Mouse (Mus musculus): ENCODE measurements around the gene Trappc6b. TPM values are rescaled to one million over a fixed set of nuclear protein-coding genes. Genes with fewer than 3 reads are reported as not detected.

The Trappc6b gene
- total and polyA plus RNA-seq, 3 experiments: 40.9 to 67.8 (median 42.6) TPM

DNA sequence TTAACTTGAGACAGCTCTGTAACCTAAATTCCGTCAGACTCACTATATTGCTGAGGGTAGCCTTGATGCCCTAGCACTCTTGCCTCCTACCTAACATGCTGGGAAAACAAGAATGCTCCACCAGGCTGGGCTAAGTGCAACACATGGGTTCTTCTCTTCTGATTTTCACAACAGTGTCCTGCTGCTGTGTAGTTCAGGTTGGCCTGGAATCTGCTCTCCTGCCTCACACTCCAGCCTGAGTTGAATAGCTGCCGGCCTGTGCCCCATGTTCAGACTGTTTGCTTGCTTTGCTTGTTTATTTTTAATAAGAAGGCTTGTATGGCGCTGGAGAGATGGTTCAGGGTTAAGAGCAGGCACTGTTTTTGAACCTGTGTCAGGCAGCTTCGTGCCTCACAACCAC, 19.2 kb upstream of the Trappc6b start:
- no peak for TF ChIP-seq JUN (IDR thresholded peaks at IDR 0.05; ENCODE audit: insufficient read depth, low read depth, low read length)
- Histone ChIP-seq H3K9me3 (replicated peaks; ENCODE audit: low read length) (no peaks in the 10 kb centered on the region), H3K4me3 (replicated peaks in 1 of 3; ENCODE audit: low read depth in 2 of 3, low read length in 2 of 3, poor library complexity in 1 of 3) (no peak overlapping the region), H3K36me3 (replicated peaks in 1 of 2; ENCODE audit: control insufficient read depth in 1 of 2, insufficient read depth in 1 of 2, low read length in 1 of 2) (peaks cover 0 to 23% of the 10 kb centered on the region in 2 experiments), H3K79me2 (replicated peaks; ENCODE audit: control insufficient read depth, extremely low read depth, insufficient read depth, poor library complexity, severe bottlenecking) (no peaks in the 10 kb centered on the region), H3K4me2 (ENCODE audit: insufficient read depth, low read depth, poor library complexity, severe bottlenecking) (no peak overlapping the region), H3K9ac (ENCODE audit: insufficient read depth, low read depth) (no peak overlapping the region), H3K27ac (ENCODE audit: insufficient read depth, low read depth) (no peak overlapping the region), H3K4me1 (ENCODE audit: control insufficient read depth in 1 of 2, insufficient read depth in 2 of 2) (no peaks in the 10 kb centered on the region), H3K27me3 (replicated peaks) (no peaks in the 10 kb centered on the region)
- DNase-seq (ENCODE audit: extremely low read depth): no peak
- dilution Hi-C loops (cut with MboI; ENCODE audit: extremely low pct_ligation_motif_present, extremely low pct_unique_long_range_greater_than_20kb, low sequenced_read_pairs) (no loop called here), in situ Hi-C loops (cut with MboI; ENCODE audit: low pct_ligation_motif_present, low pct_unique_long_range_greater_than_20kb, low sequenced_read_pairs) (no loop called here)

DNA sequence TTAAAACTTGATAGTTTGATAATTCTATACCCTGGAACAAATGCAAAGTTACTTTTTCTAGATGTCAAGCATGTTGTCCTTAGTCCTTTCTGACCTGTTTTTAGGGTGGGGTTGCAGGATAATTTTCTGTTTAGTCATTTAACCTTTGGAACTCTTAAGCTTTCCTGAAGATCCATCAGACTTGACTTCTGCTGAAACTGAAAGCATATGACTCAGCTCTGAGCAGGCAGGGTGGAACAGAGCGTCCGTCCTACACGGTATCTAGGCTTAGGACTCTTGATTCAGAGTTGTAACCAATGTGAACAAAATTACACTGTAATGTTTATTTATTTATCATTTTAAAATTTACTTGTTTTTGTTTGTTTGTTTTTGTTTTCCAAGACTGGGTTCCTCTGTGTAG, 16.6 kb upstream of the Trappc6b start:
- Histone ChIP-seq H3K4me2 (ENCODE audit: insufficient read depth, low read depth, poor library complexity, severe bottlenecking) (no peak overlapping the region), H3K36me3 (replicated peaks in 1 of 2; ENCODE audit: control insufficient read depth in 1 of 2, insufficient read depth in 1 of 2, low read length in 1 of 2) (peaks cover 3 to 40% of the 10 kb centered on the region in 2 experiments), H3K27me3 (replicated peaks) (no peaks in the 10 kb centered on the region), H3K4me1 (ENCODE audit: control insufficient read depth in 1 of 2, insufficient read depth in 2 of 2) (no peaks in the 10 kb centered on the region), H3K9me3 (replicated peaks; ENCODE audit: low read length) (no peaks in the 10 kb centered on the region), H3K79me2 (replicated peaks; ENCODE audit: control insufficient read depth, extremely low read depth, insufficient read depth, poor library complexity, severe bottlenecking) (no peaks in the 10 kb centered on the region), H3K9ac (ENCODE audit: insufficient read depth, low read depth) (no peak overlapping the region), H3K27ac (ENCODE audit: insufficient read depth, low read depth) (no peak overlapping the region), H3K4me3 (replicated peaks in 1 of 3; ENCODE audit: low read depth in 2 of 3, low read length in 2 of 3, poor library complexity in 1 of 3) (no peak overlapping the region)
- dilution Hi-C loops (cut with MboI; ENCODE audit: extremely low pct_ligation_motif_present, extremely low pct_unique_long_range_greater_than_20kb, low sequenced_read_pairs): no loop called here
- no peak for DNase-seq (ENCODE audit: extremely low read depth)
- in situ Hi-C loops (cut with MboI; ENCODE audit: low pct_ligation_motif_present, low pct_unique_long_range_greater_than_20kb, low sequenced_read_pairs): no loop called here
- TF ChIP-seq UBTF (IDR thresholded peaks at IDR 0.05; ENCODE audit: low read depth, low read length): no peak
- TF ChIP-seq CHD2 (IDR thresholded peaks at IDR 0.05; ENCODE audit: low read length): no peak
- no peak for TF ChIP-seq TBP (conservative IDR thresholded peaks at IDR 0.05; ENCODE audit: low read depth, low read length)
- TF ChIP-seq RAD21 (IDR thresholded peaks at IDR 0.05; ENCODE audit: low read depth, low read length): no peak
- no peak for TF ChIP-seq PAX5 (IDR thresholded peaks at IDR 0.05; ENCODE audit: low read length)
- TF ChIP-seq NELFE (IDR thresholded peaks at IDR 0.05; ENCODE audit: low read depth, low read length): no peak

DNA sequence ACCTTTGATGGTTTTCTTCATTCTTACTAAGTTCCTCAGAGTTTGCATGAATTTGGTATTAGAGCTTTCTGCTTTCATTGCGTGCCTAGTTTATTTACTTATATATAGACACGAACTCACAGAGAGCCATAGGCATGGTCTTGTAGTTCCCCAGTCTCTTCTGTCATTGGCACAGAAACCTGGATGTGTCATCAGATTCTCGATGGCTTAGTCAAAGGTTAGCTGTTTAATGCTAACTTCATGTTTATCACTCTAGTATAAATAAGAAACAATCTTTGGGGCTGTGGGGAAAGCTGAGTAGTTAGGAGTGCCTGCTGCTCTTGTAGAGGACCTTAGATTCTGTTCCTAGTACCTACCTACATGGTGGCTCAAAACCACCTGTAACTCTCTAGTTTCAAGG, 15.7 kb upstream of the Trappc6b start:
- no peak overlapping the region for H3K4me3 ChIP-seq (replicated peaks in 1 of 3; ENCODE audit: low read depth in 2 of 3, low read length in 2 of 3, poor library complexity in 1 of 3)
- no peaks in the 10 kb centered on the region for H3K27me3 ChIP-seq (replicated peaks)
- in situ Hi-C loops (cut with MboI; ENCODE audit: low pct_ligation_motif_present, low pct_unique_long_range_greater_than_20kb, low sequenced_read_pairs): no loop called here
- H3K27ac ChIP-seq (ENCODE audit: insufficient read depth, low read depth): no peak overlapping the region
- H3K4me1 ChIP-seq (ENCODE audit: control insufficient read depth in 1 of 2, insufficient read depth in 2 of 2): no peaks in the 10 kb centered on the region
- H3K4me2 ChIP-seq (ENCODE audit: insufficient read depth, low read depth, poor library complexity, severe bottlenecking): no peak overlapping the region
- H3K36me3 ChIP-seq (replicated peaks in 1 of 2; ENCODE audit: control insufficient read depth in 1 of 2, insufficient read depth in 1 of 2, low read length in 1 of 2): peaks cover 10 to 48% of the 10 kb centered on the region in 2 experiments
- dilution Hi-C loops (cut with MboI; ENCODE audit: extremely low pct_ligation_motif_present, extremely low pct_unique_long_range_greater_than_20kb, low sequenced_read_pairs): no loop called here
- no peaks in the 10 kb centered on the region for H3K79me2 ChIP-seq (replicated peaks; ENCODE audit: control insufficient read depth, extremely low read depth, insufficient read depth, poor library complexity, severe bottlenecking)
- H3K9ac ChIP-seq (ENCODE audit: insufficient read depth, low read depth): no peak overlapping the region
- no peak for DNase-seq (ENCODE audit: extremely low read depth)
- H3K9me3 ChIP-seq (replicated peaks; ENCODE audit: low read length): no peaks in the 10 kb centered on the region
- TF ChIP-seq PAX5 (IDR thresholded peaks at IDR 0.05; ENCODE audit: low read length) (no peak), MEF2A (IDR thresholded peaks at IDR 0.05; ENCODE audit: borderline replicate concordance, low read depth, low read length) (no peak), ETS1 (conservative IDR thresholded peaks at IDR 0.05; ENCODE audit: low read depth, low read length) (no peak), MAFK (IDR thresholded peaks at IDR 0.05; ENCODE audit: insufficient replicate concordance, low read length) (no peak), KAT2A (IDR thresholded peaks at IDR 0.05; ENCODE audit: insufficient replicate concordance, low read length) (no peak), ZKSCAN1 (IDR thresholded peaks at IDR 0.05; ENCODE audit: borderline replicate concordance, low read depth, low read length) (no peak), USF2 (conservative IDR thresholded peaks at IDR 0.05; ENCODE audit: low read depth, low read length) (no peak), CHD1 (IDR thresholded peaks at IDR 0.05; ENCODE audit: low read depth, low read length) (no peak), CTCF (conservative IDR thresholded peaks at IDR 0.05 in 1 of 2, IDR thresholded peaks at IDR 0.05 in 1 of 2; ENCODE audit: low read depth in 2 of 2, low read length in 2 of 2) (no peak), MXI1 (IDR thresholded peaks at IDR 0.05; ENCODE audit: low read depth, low read length) (no peak), SMC3 (IDR thresholded peaks at IDR 0.05; ENCODE audit: low read depth, low read length) (no peak)
